Mouse (Mus musculus) small intestine, adult 2 months (tissue): ENCODE measurements around the gene Tmem262. TPM values are rescaled to one million over a fixed set of nuclear protein-coding genes. Genes with fewer than 3 reads are reported as not detected.

Experiments used
- H3K27ac ChIP-seq: fragments of 200-500 bp; 2 replicates; pipeline ENCODE4 v1.5.1; 2012; ENCODE audit warnings: low read depth, low read length, control low read depth, inconsistent platforms; ENCODE audit not compliant: insufficient read depth
- H3K27me3 ChIP-seq: fragments of 200-500 bp; 2 replicates; pipeline ENCODE4 v1.6.1; 2012; ENCODE audit warnings: mild to moderate bottlenecking, moderate library complexity, low read length, inconsistent platforms; ENCODE audit not compliant: control insufficient read depth, insufficient read depth
- H3K36me3 ChIP-seq: fragments of 200-500 bp; 2 replicates; pipeline ENCODE4 v1.6.1; 2012; ENCODE audit warnings: mild to moderate bottlenecking, low read length, control low read depth, inconsistent platforms; ENCODE audit not compliant: control insufficient read depth, insufficient read depth
- H3K4me1 ChIP-seq: fragments of 200-500 bp; 2 replicates; pipeline ENCODE4 v1.6.1; 2012; ENCODE audit warnings: low read length, inconsistent platforms, mixed read lengths; ENCODE audit not compliant: control insufficient read depth, insufficient read depth, insufficient read length
- H3K4me3 ChIP-seq: fragments of 200-500 bp; 2 replicates; pipeline ENCODE4 v1.5.1; 2012; ENCODE audit warnings: low read depth, mild to moderate bottlenecking, control low read depth, inconsistent platforms, low read length, moderate library complexity
- CTCF ChIP-seq: fragments of 200-500 bp; IDR thresholded peaks from 2 replicates; pipeline ENCODE4 v1.5.1; 2012; ENCODE audit warnings: low read depth, mild to moderate bottlenecking, control low read depth, inconsistent platforms, low read length, moderate library complexity, mixed read lengths; ENCODE audit not compliant: insufficient replicate concordance, insufficient read length; ENCODE audit errors: extremely low read depth
- POLR2A ChIP-seq: fragments of 200-500 bp; IDR thresholded peaks from 2 replicates; pipeline ENCODE4 v1.6.1; 2012; ENCODE audit warnings: low read depth, mild to moderate bottlenecking, control low read depth, inconsistent platforms, low read length, moderate library complexity
- WGBS: fragments of 180-500 bp; shearing (Covaris S2); methylation state at CpG from one replicate; pipeline ENCODE4 v1.1.7; 2018; 5-methylcytosine and 5-hydroxymethylcytosine counted together
- polyA plus RNA-seq: library from polyadenylated mRNA; depleted of rRNA; stranded (reverse); fragments of >200 nt; gene quantifications from 2 replicates; pipeline ENCODE4 v1.2.3, GENCODE M21; 2012

The Tmem262 gene
- polyA plus RNA-seq, 1 experiment, result not detected

- Histone ChIP-seq H3K4me1 (peaks cover 8% of the 10 kb centered on the region), H3K4me3 (no peak overlapping the region), H3K27ac (no peak overlapping the region), H3K27me3 (no peaks in the 10 kb centered on the region), H3K36me3 (peaks cover 33% of the 10 kb centered on the region)
- WGBS, result 90% methylated on average over 31 of the region's 31 CpGs
- TF ChIP-seq CTCF, result no peak
- TF ChIP-seq POLR2A, result no peak
Measured at GRCm38 (mm10) chr19:6070571-6071250, 9.1 kb upstream of the Tmem262 start.

GRCm38 (mm10) chr19:6071261-6071660 is 8.6 kb upstream of the Tmem262 start:
- Histone ChIP-seq H3K27ac (no peak overlapping the region), H3K4me1 (peaks cover 11% of the 10 kb centered on the region), H3K4me3 (no peak overlapping the region), H3K36me3 (peaks cover 33% of the 10 kb centered on the region), H3K27me3 (no peaks in the 10 kb centered on the region)
- no peak for TF ChIP-seq POLR2A
- TF ChIP-seq CTCF, result no peak
- 95% methylated on average over 19 of the region's 19 CpGs for WGBS

DNA sequence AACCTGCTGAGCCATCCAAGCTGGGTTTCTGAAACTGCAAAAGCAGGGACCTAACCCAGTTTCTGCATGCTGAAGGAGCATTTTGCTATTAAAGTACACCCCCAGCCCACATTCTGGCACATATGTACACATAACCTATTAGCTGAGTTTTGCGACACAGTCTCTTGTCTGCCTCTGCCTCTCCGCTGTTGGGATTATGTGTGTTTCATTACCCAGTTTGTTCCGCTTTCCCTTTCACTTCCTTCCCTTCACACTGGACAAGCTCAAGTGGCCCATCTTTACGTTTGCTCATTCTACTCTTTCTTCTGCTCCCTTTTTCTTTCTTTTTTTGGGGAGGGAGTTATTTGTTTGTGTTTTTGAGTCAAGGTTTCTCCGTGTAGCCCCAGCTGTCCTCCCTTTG is 5.9 kb upstream of the Tmem262 start:
- H3K27ac ChIP-seq, result peak overlapping the region; percentile 17; the same call in 1 of the 2 replicates
- TF ChIP-seq POLR2A, result no peak
- no peak for TF ChIP-seq CTCF
- WGBS, result 92% methylated on average over 5 of the region's 5 CpGs

GRCm38 (mm10) chr19:6076564-6077393 is 3.1 kb upstream of the Tmem262 start, which contains the start of gene Vps51:
Gene Vps51 (minus strand): TSS chr19:6077231.
- H3K27ac ChIP-seq, result peak within 1 kb of the TSS; percentile 87
- H3K27me3 ChIP-seq, result no peaks in the 10 kb centered on the region
- peaks cover 7% of the 10 kb centered on the region for H3K4me1 ChIP-seq
- H3K36me3 ChIP-seq, result peaks cover 33% of the 10 kb centered on the region
- TF ChIP-seq CTCF (no peak), POLR2A (no peak; the same call in 1 of the 2 replicates)
- peak within 1 kb of the TSS; percentile 94 for H3K4me3 ChIP-seq
- under 1% methylated on average over 33 of the region's 33 CpGs for WGBS

More for the DNA sequence above, 5.9 kb upstream of the Tmem262 start:
- H3K36me3 ChIP-seq, result peaks cover 32% of the 10 kb centered on the region
- no peaks in the 10 kb centered on the region for H3K27me3 ChIP-seq
- H3K4me3 ChIP-seq, result no peak overlapping the region
- H3K4me1 ChIP-seq, result peaks cover 7% of the 10 kb centered on the region

DNA sequence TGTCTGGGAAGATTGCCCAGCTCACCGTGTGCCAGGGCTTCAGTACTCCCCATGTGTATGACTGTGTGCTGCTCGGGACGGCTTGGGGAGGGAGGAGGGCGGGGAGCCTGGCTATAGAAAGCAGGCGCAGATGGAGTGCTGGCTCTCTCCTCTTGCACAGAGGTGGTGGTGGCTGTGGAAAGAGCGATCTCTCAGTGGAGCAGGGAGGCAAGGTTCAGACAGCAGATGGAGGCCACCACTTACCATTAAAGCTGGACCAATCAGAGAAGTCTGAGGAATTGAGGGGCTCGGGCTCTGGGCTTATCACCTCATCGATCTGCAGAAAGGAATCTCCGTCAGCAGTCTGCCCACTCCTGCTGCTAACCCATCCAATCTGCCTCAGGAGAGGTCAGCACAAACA is 2.3 kb downstream of the Tmem262 start, which contains the start of gene Gm28374:
Gm28374 (minus strand) TSS at position 101 of the 400 bp plus-strand sequence.
- no peak for TF ChIP-seq CTCF
- no peak for TF ChIP-seq POLR2A
- no peak within 1 kb of the TSS for H3K4me3 ChIP-seq
- peaks cover 3% of the 10 kb centered on the region for H3K4me1 ChIP-seq
- H3K27me3 ChIP-seq, result no peaks in the 10 kb centered on the region
- WGBS, result 88% methylated on average over 9 of the region's 9 CpGs
- H3K27ac ChIP-seq, result no peak within 1 kb of the TSS
- peaks cover 26% of the 10 kb centered on the region for H3K36me3 ChIP-seq

DNA sequence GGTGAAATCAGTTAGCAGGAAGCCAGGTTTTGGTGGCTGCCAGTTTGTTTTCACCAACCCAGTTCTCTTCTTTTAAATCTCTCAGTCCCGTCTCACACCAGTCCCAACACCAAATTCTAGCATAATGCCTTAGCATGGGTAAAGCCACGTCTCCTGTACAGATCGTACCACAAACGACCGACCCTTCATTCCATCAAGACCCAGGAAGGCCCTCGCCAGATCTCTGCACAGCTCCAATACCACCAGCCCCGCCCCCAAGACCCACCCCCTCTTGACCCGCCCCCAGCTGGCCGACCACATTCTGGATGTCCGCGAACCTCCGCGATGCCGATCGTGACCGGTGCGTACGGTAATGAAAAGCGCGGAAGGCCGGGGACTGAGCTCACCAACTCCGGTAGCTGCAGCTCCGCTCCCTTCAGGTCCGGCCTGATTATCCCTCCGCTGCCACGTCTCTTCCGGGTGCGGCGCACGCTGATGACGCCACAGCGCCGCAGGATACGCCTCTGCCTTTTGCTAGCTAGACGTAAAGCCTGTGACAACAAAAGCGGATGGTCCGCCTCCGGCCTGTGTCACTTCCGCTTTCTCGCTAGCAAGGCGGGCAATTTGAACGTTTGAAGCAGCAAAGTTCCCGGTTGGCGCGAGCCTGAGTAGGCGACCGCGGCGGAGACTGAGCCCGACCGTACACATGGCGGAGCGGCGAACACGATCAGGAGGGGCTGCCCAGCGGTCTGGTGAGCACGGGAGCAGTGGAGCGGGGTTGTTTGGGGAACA is 4.8 kb downstream of the Tmem262 start, which contains the start of the genes Zfpl1 and Cdca5:
Zfpl1 (minus strand) TSS at position 479 of the 771 bp plus-strand sequence.
Cdca5 (plus strand) TSS at position 506 of the 771 bp plus-strand sequence.
- under 1% methylated on average over 58 of the region's 58 CpGs for WGBS
- peak; percentile 51; the same call in 1 of the 2 replicates for TF ChIP-seq POLR2A
- TF ChIP-seq CTCF, result no peak
- peaks cover 8% of the 10 kb centered on the region for H3K4me1 ChIP-seq
- peaks cover 27% of the 10 kb centered on the region for H3K36me3 ChIP-seq
- 0 out of 2 replicates have a peak within 1 kb of the TSS, but pooled peaks have one; percentile 9 for H3K27ac ChIP-seq
- H3K4me3 ChIP-seq, result peak within 1 kb of the TSS; percentile 74
- H3K27me3 ChIP-seq, result no peaks in the 10 kb centered on the region
